Mouse (Mus musculus) C2C12 (cell line): ENCODE results near the gene Leng9. TPM values are rescaled to one million over a fixed set of nuclear protein-coding genes. Genes with fewer than 3 reads are reported as not detected.

Source experiments
- H3K27me3 ChIP-seq: one replicate; pipeline ENCODE4 v1.6.1; 2011; ENCODE audit not compliant: control insufficient read depth, insufficient read depth, insufficient read length
- H3K36me3 ChIP-seq: one replicate; pipeline ENCODE4 v1.6.1; 2011; ENCODE audit not compliant: control insufficient read depth, insufficient read depth
- H3K4me3 ChIP-seq: one replicate; pipeline ENCODE4 v1.5.1; 2011; ENCODE audit warnings: mild to moderate bottlenecking, control low read depth; ENCODE audit not compliant: poor library complexity, insufficient read depth, severe bottlenecking
- H3K79me2 ChIP-seq: one replicate; pipeline ENCODE4 v1.6.1; 2011; ENCODE audit not compliant: control insufficient read depth, insufficient read depth
- H3K79me3 ChIP-seq: one replicate; pipeline ENCODE4 v1.6.1; 2011; ENCODE audit warnings: low read depth, control low read depth
- H3ac ChIP-seq: one replicate; pipeline ENCODE3; 2011; ENCODE audit warnings: low read depth; ENCODE audit not compliant: control insufficient read depth, insufficient read length
- CEBPB ChIP-seq: IDR thresholded peaks from one replicate; pipeline ENCODE4 v1.6.1; 2011; ENCODE audit warnings: low read depth, mild to moderate bottlenecking, control low read depth, moderate library complexity
- CTCF ChIP-seq: IDR thresholded peaks from one replicate; pipeline ENCODE4 v1.5.1; 2011; ENCODE audit not compliant: control insufficient read depth, insufficient read depth, insufficient read length
- FOSL1 ChIP-seq: IDR thresholded peaks from one replicate; pipeline ENCODE4 v1.8.0; 2011; ENCODE audit warnings: mild to moderate bottlenecking, low read length; ENCODE audit not compliant: poor library complexity, insufficient read depth, severe bottlenecking
- MAX ChIP-seq: IDR thresholded peaks from one replicate; pipeline ENCODE4 v1.6.1; 2011; ENCODE audit warnings: mild to moderate bottlenecking, control low read depth
- MYOD1 ChIP-seq: IDR thresholded peaks from one replicate; pipeline ENCODE4 v1.6.1; 2011; ENCODE audit warnings: low read depth; ENCODE audit not compliant: control insufficient read depth, insufficient read length
- MYOG ChIP-seq: IDR thresholded peaks from one replicate; pipeline ENCODE4 v1.6.1; 2011; ENCODE audit not compliant: control insufficient read depth, insufficient read length; ENCODE audit errors: extremely low read depth
- USF1 ChIP-seq: IDR thresholded peaks from one replicate; pipeline ENCODE4 v1.6.1; 2011; ENCODE audit warnings: low read depth, mild to moderate bottlenecking, control low read depth, moderate library complexity
- polyA plus RNA-seq: library from polyadenylated mRNA; unstranded; fragments of >200 nt; fragmentation: generic; extraction: Trizol; gene quantifications from one replicate; pipeline ENCODE4 v1.2.1, GENCODE M21; 2012; ENCODE audit warnings: missing spikeins

The Leng9 gene
- polyA plus RNA-seq, 1 experiment, result 2.4 TPM

GRCm38 (mm10) chr7:4122783-4123182 is 27.4 kb downstream of the Leng9 start:
- no peaks in the 10 kb centered on the region for H3K36me3 ChIP-seq
- no peaks in the 10 kb centered on the region for H3K79me3 ChIP-seq
- no peak overlapping the region for H3ac ChIP-seq
- H3K4me3 ChIP-seq, result no peak overlapping the region
- no peak for TF ChIP-seq MYOG
- TF ChIP-seq CEBPB, result no peak
- TF ChIP-seq FOSL1, result no peak
- TF ChIP-seq CTCF, result no peak
- no peak for TF ChIP-seq MYOD1
- TF ChIP-seq USF1, result no peak
- no peak for TF ChIP-seq MAX
- no peaks in the 10 kb centered on the region for H3K79me2 ChIP-seq
- peaks cover 27% of the 10 kb centered on the region for H3K27me3 ChIP-seq

- Histone ChIP-seq H3ac (no peak overlapping the region), H3K79me2 (no peaks in the 10 kb centered on the region), H3K27me3 (peaks cover 27% of the 10 kb centered on the region), H3K4me3 (no peak overlapping the region), H3K36me3 (no peaks in the 10 kb centered on the region), H3K79me3 (no peaks in the 10 kb centered on the region)
- no peak for TF ChIP-seq MYOD1
- TF ChIP-seq FOSL1, result no peak
- no peak for TF ChIP-seq MYOG
- TF ChIP-seq CTCF, result no peak
- no peak for TF ChIP-seq MAX
- no peak for TF ChIP-seq CEBPB
- no peak for TF ChIP-seq USF1
Observed at GRCm38 (mm10) chr7:4122076-4122768, 28.0 kb downstream of the Leng9 start.

GRCm38 (mm10) chr7:4119976-4120921 is 29.9 kb downstream of the Leng9 start:
- H3K79me2 ChIP-seq, result no peaks in the 10 kb centered on the region
- no peaks in the 10 kb centered on the region for H3K79me3 ChIP-seq
- TF ChIP-seq MYOD1, result no peak
- TF ChIP-seq CTCF, result no peak
- TF ChIP-seq FOSL1, result no peak
- no peak for TF ChIP-seq MAX
- no peak for TF ChIP-seq USF1
- no peak for TF ChIP-seq CEBPB
- no peak for TF ChIP-seq MYOG
- H3K27me3 ChIP-seq, result peaks cover 27% of the 10 kb centered on the region
- H3K36me3 ChIP-seq, result no peaks in the 10 kb centered on the region
- no peak overlapping the region for H3K4me3 ChIP-seq
- H3ac ChIP-seq, result no peak overlapping the region

GRCm38 (mm10) chr7:4119344-4119902 is 30.8 kb downstream of the Leng9 start, which contains the start of gene Ttyh1:
Ttyh1 (plus strand) TSS chr7:4119408.
- peaks cover 27% of the 10 kb centered on the region for H3K27me3 ChIP-seq
- TF ChIP-seq CEBPB, result no peak
- TF ChIP-seq MYOG, result no peak
- peak; percentile 39 for TF ChIP-seq CTCF
- H3K36me3 ChIP-seq, result no peaks in the 10 kb centered on the region
- no peak within 1 kb of the TSS for H3K4me3 ChIP-seq
- no peaks in the 10 kb centered on the region for H3K79me3 ChIP-seq
- no peak within 1 kb of the TSS for H3ac ChIP-seq
- no peaks in the 10 kb centered on the region for H3K79me2 ChIP-seq

GRCm38 (mm10) chr7:4117050-4117814 is 32.9 kb downstream of the Leng9 start:
- Histone ChIP-seq H3K36me3 (no peaks in the 10 kb centered on the region), H3K79me2 (no peaks in the 10 kb centered on the region), H3K79me3 (no peaks in the 10 kb centered on the region), H3ac (no peak overlapping the region), H3K27me3 (peaks cover 24% of the 10 kb centered on the region), H3K4me3 (no peak overlapping the region)
- no peak for TF ChIP-seq FOSL1
- TF ChIP-seq MYOD1, result no peak
- TF ChIP-seq MYOG, result no peak
- TF ChIP-seq USF1, result no peak
- TF ChIP-seq MAX, result no peak
- TF ChIP-seq CEBPB, result no peak
- TF ChIP-seq CTCF, result no peak
